Mouse (Mus musculus) megakaryocyte-erythroid progenitor cell, adult 5-6 weeks (primary cell): Measurements from ENCODE around the gene Epdr1. TPM values are rescaled to one million over a fixed set of nuclear protein-coding genes. Genes with fewer than 3 reads are reported as not detected.
"Not testable (repeated sequence)": the region's sequence is repeated elsewhere in the genome, so short reads cannot be mapped to it uniquely, and the experiment has no call there.

Experiments used
- ATAC-seq: replicated peaks from 2 replicates; pipeline ENCODE4 v1.8.0; 2016; ENCODE audit warnings: mild to moderate bottlenecking, inconsistent platforms; ENCODE audit not compliant: severe bottlenecking, poor library complexity, low FRiP score, low TSS enrichment
- total RNA-seq, 2 experiments: library from RNA; stranded (forward) in 1 of 2; stranded (reverse) in 1 of 2; fragments of 200-1000, 215-1000 nt in 1 of 2; fragments of >200 nt in 1 of 2; fragmentation: Nextera tagmentation in 1 of 2; gene quantifications; 2 replicates each; pipeline ENCODE4 v1.2.3; 2014 to 2017

Epdr1 gene
- total RNA-seq, 2 experiments from 2014 or later = 47.4 to 85.9 TPM

DNA sequence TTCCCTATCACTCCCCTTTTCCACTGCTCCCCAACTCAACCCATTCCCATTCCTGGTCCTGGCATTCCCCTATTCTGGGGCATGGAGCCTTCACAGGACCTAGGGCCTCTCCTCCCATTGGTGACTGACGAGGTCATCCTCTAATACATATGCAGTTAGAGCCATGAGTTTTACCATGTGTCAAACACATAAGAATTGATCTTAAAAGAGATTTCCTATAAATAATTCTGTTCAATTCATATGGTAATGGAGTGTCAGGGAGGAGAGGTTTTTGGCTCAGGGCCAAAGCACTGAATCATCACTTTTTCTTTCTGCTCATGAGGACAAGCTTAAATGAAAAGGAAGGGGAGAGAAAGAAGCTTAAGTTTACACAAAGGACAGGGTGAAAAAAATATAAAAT, 7.4 kb downstream of the Epdr1 start:
- ATAC-seq = no peak

- ATAC-seq = peak; percentile 71
Measured at GRCm38 (mm10) chr13:19608120-19608519, 11.6 kb downstream of the Epdr1 start.

DNA sequence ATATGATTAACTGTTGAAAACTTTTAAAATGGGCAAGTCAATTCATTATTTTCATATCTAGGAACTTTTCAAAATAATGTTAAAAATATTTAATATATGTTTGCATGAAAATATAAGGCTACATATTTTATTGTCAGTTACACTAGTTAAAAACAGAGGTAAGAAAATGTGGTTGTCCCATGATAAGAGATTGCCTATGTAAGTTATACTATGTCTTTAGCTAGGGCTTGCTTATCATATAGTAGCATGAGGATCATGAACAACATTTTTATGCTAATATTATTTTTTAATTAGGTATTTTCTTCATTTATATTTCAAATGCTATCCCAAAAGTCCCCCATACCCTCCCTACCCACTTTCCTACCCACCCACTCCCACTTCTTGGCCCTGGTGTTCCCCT, 14.8 kb downstream of the Epdr1 start:
- ATAC-seq = peak; percentile 83

DNA sequence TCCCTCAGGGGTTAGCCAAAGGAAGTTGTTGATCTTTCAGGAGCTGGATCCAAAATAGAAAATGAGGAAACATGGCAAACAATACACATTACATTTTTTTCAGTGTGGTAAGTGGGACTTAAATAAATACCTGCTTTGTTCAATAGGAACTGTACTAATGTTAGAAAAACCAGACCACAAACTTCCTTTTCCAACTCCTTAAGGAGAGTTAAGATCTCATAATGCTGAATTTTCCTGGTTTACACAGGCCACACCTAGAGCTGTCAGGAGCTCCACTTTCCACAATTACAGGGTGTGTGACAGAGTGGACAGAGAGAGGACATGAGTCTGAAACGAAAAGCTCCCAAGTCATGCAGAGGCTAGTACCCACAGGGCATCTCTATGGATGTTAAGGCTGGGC, 16.0 kb downstream of the Epdr1 start:
- no peak for ATAC-seq

DNA sequence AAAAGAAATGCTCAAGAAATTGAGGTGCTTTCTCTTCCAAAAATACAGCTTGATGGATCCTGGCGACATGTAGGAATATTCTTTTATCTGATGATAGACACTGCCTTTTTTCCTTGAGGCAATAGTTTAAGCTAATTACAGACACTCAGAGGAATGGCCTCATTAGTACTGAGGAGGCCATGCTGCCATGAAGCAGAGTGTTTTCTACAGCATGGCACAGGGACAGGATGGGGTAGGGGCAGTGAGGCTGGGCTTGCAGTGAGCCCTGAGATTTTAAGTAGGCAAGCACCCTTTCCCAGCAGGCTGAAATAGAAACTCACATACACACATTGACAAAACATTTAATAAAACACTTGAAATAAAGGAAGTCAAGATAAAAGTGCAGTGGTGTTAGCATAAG, 17.2 kb downstream of the Epdr1 start:
- no peak for ATAC-seq

DNA sequence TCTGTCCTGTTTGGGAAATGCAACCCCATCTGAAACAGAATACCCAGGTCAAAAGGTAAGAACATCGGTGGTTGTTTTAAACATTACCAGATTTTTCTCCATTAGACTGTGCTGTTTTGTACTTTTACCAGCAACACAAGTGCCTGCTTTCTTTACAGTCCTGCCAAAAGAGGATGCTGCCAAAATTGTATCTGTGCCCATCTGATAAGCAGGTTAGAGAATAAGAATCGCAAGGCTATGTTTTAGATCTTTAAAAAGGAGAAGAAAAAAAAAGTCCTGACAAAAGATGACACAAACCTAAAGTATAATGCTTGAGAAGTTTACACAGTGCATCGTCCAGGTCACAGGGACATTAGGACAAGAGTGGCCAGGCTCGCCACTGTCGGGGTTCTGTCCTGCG, 20.5 kb downstream of the Epdr1 start:
- peak; percentile 50 for ATAC-seq

GRCm38 (mm10) chr13:19595141-19595540, 24.6 kb downstream of the Epdr1 start:
- no peak for ATAC-seq

GRCm38 (mm10) chr13:19590996-19591759, 28.5 kb downstream of the Epdr1 start:
- ATAC-seq = 0 out of 2 replicates have a peak, but pooled peaks have one; percentile 55

- peak; percentile 96 for ATAC-seq
Measured at GRCm38 (mm10) chr13:19575947-19576346, 43.8 kb downstream of the Epdr1 start.

GRCm38 (mm10) chr13:19574723-19575122, 45.0 kb downstream of the Epdr1 start:
- not testable (repeated sequence) for ATAC-seq

GRCm38 (mm10) chr13:19570166-19570565, 49.6 kb downstream of the Epdr1 start:
- ATAC-seq = not testable (repeated sequence)

DNA sequence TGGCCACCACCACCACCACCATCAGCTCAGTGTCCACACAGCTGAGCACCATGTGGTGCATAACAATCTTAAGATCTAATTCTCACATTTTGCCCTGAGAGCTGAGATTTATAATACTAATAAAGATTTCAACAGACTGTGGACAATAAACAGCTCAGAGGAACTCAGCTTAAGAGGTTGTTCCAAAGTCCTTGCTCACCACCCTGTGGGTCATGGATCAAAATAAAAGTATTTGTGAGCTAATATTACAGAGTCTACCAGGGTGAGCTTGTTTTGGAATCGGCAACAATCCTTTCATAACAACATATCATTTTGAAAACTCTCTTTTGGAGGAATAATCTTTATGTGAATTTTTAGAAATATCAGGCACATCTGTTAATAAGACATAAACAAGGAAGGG, 57.2 kb downstream of the Epdr1 start:
- no peak for ATAC-seq

DNA sequence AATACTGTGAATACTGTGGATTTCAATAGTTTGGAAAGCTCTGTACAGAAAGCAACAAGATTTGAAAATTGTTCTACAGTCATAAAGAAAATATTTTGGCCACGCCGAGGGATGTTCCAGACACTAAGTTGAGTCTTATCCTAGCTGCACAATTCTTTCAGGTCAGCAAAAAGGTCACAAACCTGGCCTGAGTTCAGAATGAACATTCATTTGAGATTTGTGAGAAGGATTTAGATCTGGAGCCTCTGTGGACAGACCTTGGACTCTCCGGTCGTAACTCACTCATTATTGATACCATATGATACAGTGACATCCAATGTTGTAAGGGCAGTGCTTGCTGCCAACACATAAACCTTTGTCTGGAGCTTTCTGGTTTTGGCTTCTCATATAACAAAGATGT, 64.3 kb downstream of the Epdr1 start:
- no peak for ATAC-seq

Other genes with a start within 250 kb of the Epdr1 start
- 24.2 and 37.8 TPM in 2 replicates for gene Stard3nl, start 224.1 kb downstream of the Epdr1 start, total RNA-seq (2014; fragmentation: Nextera tagmentation)
- gene Stard3nl, start 224.1 kb downstream of the Epdr1 start, total RNA-seq (2017) = 29.1 and 30.2 TPM in 2 replicates
- gene Sfrp4, start 3.2 kb upstream of the Epdr1 start, total RNA-seq (2014; fragmentation: Nextera tagmentation) = 7.3 and 8.3 TPM in 2 replicates
- 2.3 and 2.4 TPM in 2 replicates for gene Sfrp4, start 3.2 kb upstream of the Epdr1 start, total RNA-seq (2017)
- gene Nme8, start 77.9 kb upstream of the Epdr1 start, total RNA-seq (2014; fragmentation: Nextera tagmentation) = not detected in 2 replicates
- gene Nme8, start 77.9 kb upstream of the Epdr1 start, total RNA-seq (2017) = not detected in 2 replicates
- 1.4 TPM in 1 of 2 replicates, not detected in the other for gene Gpr141, start 204.3 kb upstream of the Epdr1 start, total RNA-seq (2014; fragmentation: Nextera tagmentation)
- gene Gpr141, start 204.3 kb upstream of the Epdr1 start, total RNA-seq (2017) = 0.27 and 1.0 TPM in 2 replicates